Mouse (Mus musculus) G1E (cell line): ENCODE results near the gene Isy1. TPM values are rescaled to one million over a fixed set of nuclear protein-coding genes. Genes with fewer than 3 reads are reported as not detected.

ENCODE experiments used
- ATAC-seq: 2 replicates; pipeline ENCODE4 v1.8.0; 2016; ENCODE audit warnings: mild to moderate bottlenecking; ENCODE audit not compliant: insufficient number of reproducible peaks, poor library complexity, low FRiP score, severe bottlenecking; ENCODE audit errors: extremely low read depth
- DNase-seq: peaks from one replicate; pipeline ENCODE4 v3.0.0; 2012; ENCODE audit warnings: low spot score
- H3K27me3 ChIP-seq: 2 replicates; pipeline ENCODE4 v1.6.1; 2012; ENCODE audit warnings: mild to moderate bottlenecking, low read length, inconsistent platforms; ENCODE audit not compliant: insufficient read depth
- H3K36me3 ChIP-seq: replicated peaks from 2 replicates; pipeline ENCODE3; 2012; ENCODE audit warnings: mild to moderate bottlenecking, inconsistent platforms
- H3K4me1 ChIP-seq: 2 replicates; pipeline ENCODE4 v1.6.1; 2012; ENCODE audit warnings: low read depth, low read length, inconsistent platforms, mixed read lengths; ENCODE audit not compliant: insufficient read depth
- H3K4me3 ChIP-seq: 2 replicates; pipeline ENCODE4 v1.5.1; 2012; ENCODE audit warnings: low read depth, mild to moderate bottlenecking, inconsistent platforms, low read length, moderate library complexity, mixed read lengths
- H3K9me3 ChIP-seq: replicated peaks from 2 replicates; pipeline ENCODE4 v1.6.1; 2012; ENCODE audit warnings: inconsistent platforms
- CTCF ChIP-seq: IDR thresholded peaks from 2 replicates; pipeline ENCODE4 v1.5.1; 2012; ENCODE audit warnings: low read depth, low read length, inconsistent platforms, mixed read lengths
- GATA1 ChIP-seq: IDR thresholded peaks from 2 replicates; pipeline ENCODE4 v1.6.1; 2012; ENCODE audit warnings: borderline replicate concordance, low read length, inconsistent platforms, mixed read lengths
- GATA2 ChIP-seq: IDR thresholded peaks from 2 replicates; pipeline ENCODE4 v1.6.1; 2012; ENCODE audit warnings: low read depth, low read length, inconsistent platforms, borderline replicate concordance
- POLR2AphosphoS5 ChIP-seq: IDR thresholded peaks from 2 replicates; pipeline ENCODE4 v1.6.1; 2012; ENCODE audit warnings: low read depth, low read length, inconsistent platforms; ENCODE audit not compliant: insufficient replicate concordance
- TAL1 ChIP-seq: conservative IDR thresholded peaks from 2 replicates; pipeline ENCODE4 v1.6.1; 2012; ENCODE audit warnings: low read depth, low read length, inconsistent platforms, mixed read lengths
- polyA plus RNA-seq: library from polyadenylated mRNA; stranded (reverse); fragments of >175 nt; gene quantifications from 2 replicates; pipeline ENCODE4 v1.2.3, GENCODE M21; 2012
- total RNA-seq, 2 experiments: library from RNA; stranded (forward) in 1 of 2; stranded (reverse) in 1 of 2; fragments of 200-1000 nt in 1 of 2; fragments of >200 nt in 1 of 2; fragmentation: Nextera tagmentation in 1 of 2; gene quantifications; 2 replicates each; pipeline ENCODE4 v1.2.3; 2014 to 2017

Gene Isy1
- total and polyA plus RNA-seq, 3 experiments: 53.5 to 65.2 (median 54.9) TPM

GRCm38 (mm10) chr6:87870440-87870839 lies 31.8 kb upstream of the Isy1 start:
- Histone ChIP-seq H3K9me3 (peaks cover 3% of the 10 kb centered on the region; the same call in 1 of the 2 replicates), H3K4me3 (no peak overlapping the region), H3K36me3 (no peaks in the 10 kb centered on the region), H3K27me3 (peaks cover 7% of the 10 kb centered on the region), H3K4me1 (peaks cover 49% of the 10 kb centered on the region)
- DNase-seq: no peak
- TF ChIP-seq GATA1 (no peak), GATA2 (no peak), TAL1 (no peak), CTCF (no peak), POLR2AphosphoS5 (no peak)
- no peak for ATAC-seq

- peaks cover under 1% of the 10 kb centered on the region; the same call in 1 of the 2 replicates for H3K9me3 ChIP-seq
- TF ChIP-seq CTCF (no peak), POLR2AphosphoS5 (no peak), GATA2 (no peak), TAL1 (no peak), GATA1 (no peak)
- 0 out of 2 replicates have a peak, but pooled peaks cover 3% of the 10 kb centered on the region for H3K27me3 ChIP-seq
- peaks cover 51% of the 10 kb centered on the region for H3K4me1 ChIP-seq
- peak; percentile 22; the same call in 1 of the 2 replicates for ATAC-seq
- DNase-seq: no peak
- H3K36me3 ChIP-seq: no peaks in the 10 kb centered on the region
- H3K4me3 ChIP-seq: peak overlapping the region; percentile 49; the same call in 1 of the 2 replicates
Observed at GRCm38 (mm10) chr6:87868871-87869506, 30.4 kb upstream of the Isy1 start.

GRCm38 (mm10) chr6:87867256-87867655 lies 28.7 kb upstream of the Isy1 start:
- peaks cover 50% of the 10 kb centered on the region for H3K4me1 ChIP-seq
- DNase-seq (peak; percentile 40), ATAC-seq (peak; percentile 22; the same call in 1 of the 2 replicates)
- no peaks in the 10 kb centered on the region for H3K36me3 ChIP-seq
- no peak for TF ChIP-seq CTCF
- no peaks in the 10 kb centered on the region for H3K27me3 ChIP-seq
- peak overlapping the region; percentile 52; the same call in 1 of the 2 replicates for H3K4me3 ChIP-seq
- H3K9me3 ChIP-seq: no peaks in the 10 kb centered on the region

- DNase-seq (no peak), ATAC-seq (no peak)
- H3K36me3 ChIP-seq: no peaks in the 10 kb centered on the region
- H3K27me3 ChIP-seq: no peaks in the 10 kb centered on the region; the same call in 1 of the 2 replicates
- H3K4me3 ChIP-seq: no peak overlapping the region
- peaks cover 51% of the 10 kb centered on the region for H3K4me1 ChIP-seq
- TF ChIP-seq GATA2 (no peak), TAL1 (no peak), GATA1 (no peak), POLR2AphosphoS5 (no peak), CTCF (no peak)
- H3K9me3 ChIP-seq: no peaks in the 10 kb centered on the region
Observed at GRCm38 (mm10) chr6:87866211-87866610, 27.6 kb upstream of the Isy1 start.

- H3K36me3 ChIP-seq: no peaks in the 10 kb centered on the region
- no peak for ATAC-seq
- no peak for DNase-seq
- no peak overlapping the region for H3K4me3 ChIP-seq
- H3K27me3 ChIP-seq: peaks cover 13% of the 10 kb centered on the region
- TF ChIP-seq GATA1 (no peak), TAL1 (no peak), CTCF (no peak), POLR2AphosphoS5 (no peak), GATA2 (no peak)
- H3K9me3 ChIP-seq: no peaks in the 10 kb centered on the region
- H3K4me1 ChIP-seq: peaks cover 18% of the 10 kb centered on the region
Observed at GRCm38 (mm10) chr6:87857071-87857470, 18.5 kb upstream of the Isy1 start.

GRCm38 (mm10) chr6:87853446-87853845 lies 14.8 kb upstream of the Isy1 start:
- ATAC-seq (no peak), DNase-seq (no peak)
- no peaks in the 10 kb centered on the region for H3K9me3 ChIP-seq
- peaks cover 6% of the 10 kb centered on the region for H3K36me3 ChIP-seq
- peaks cover 11% of the 10 kb centered on the region for H3K27me3 ChIP-seq
- H3K4me3 ChIP-seq: no peak overlapping the region
- peaks cover 32% of the 10 kb centered on the region for H3K4me1 ChIP-seq
- TF ChIP-seq GATA1 (no peak), GATA2 (no peak), TAL1 (no peak), CTCF (no peak), POLR2AphosphoS5 (no peak)
